Mouse (Mus musculus): ENCODE results near the gene Bcl3. TPM values are rescaled to one million over a fixed set of nuclear protein-coding genes. Genes with fewer than 3 reads are reported as not detected.
A peak's percentile ranks its signal among the peaks of the same experiment; 100 is the strongest.
"Not testable (repeated sequence)": the region's sequence is repeated elsewhere in the genome, so short reads cannot be mapped to it uniquely, and the experiment has no call there.

Gene Bcl3
- polyA plus RNA-seq, 1 experiment = 226 TPM

GRCm38 (mm10) chr7:19792701-19793630, 29.6 kb downstream of the Bcl3 start:
- Histone ChIP-seq H3K4me1 (ENCODE audit: control insufficient read depth, insufficient read depth, insufficient read length, low read length) (peaks cover 13% of the 10 kb centered on the region), H3K27me3 (ENCODE audit: control insufficient read depth, insufficient read depth, low read length) (no peaks in the 10 kb centered on the region), H3K36me3 (ENCODE audit: control insufficient read depth, insufficient read depth, low read length) (peaks cover 25% of the 10 kb centered on the region), H3K27ac (ENCODE audit: insufficient read depth, low read depth, low read length) (peak overlapping the region; percentile 87), H3K4me3 (ENCODE audit: low read depth, low read length) (no peak overlapping the region)
- 33% methylated on average over 19 of the region's 19 CpGs for WGBS
- TF ChIP-seq CTCF (IDR thresholded peaks at IDR 0.05; ENCODE audit: extremely low read depth, insufficient read length, insufficient replicate concordance, low read depth, low read length) (no peak), POLR2A (IDR thresholded peaks at IDR 0.05; ENCODE audit: low read depth, low read length) (no peak)

- H3K36me3 ChIP-seq (ENCODE audit: control insufficient read depth, insufficient read depth, low read length) = peaks cover 33% of the 10 kb centered on the region
- H3K4me1 ChIP-seq (ENCODE audit: control insufficient read depth, insufficient read depth, insufficient read length, low read length) = peaks cover 13% of the 10 kb centered on the region
- 86% methylated on average over 2 of the region's 2 CpGs for WGBS
Observed at GRCm38 (mm10) chr7:19791504-19791903, 31.1 kb downstream of the Bcl3 start.

GRCm38 (mm10) chr7:19789904-19790347, 32.6 kb downstream of the Bcl3 start:
- Histone ChIP-seq H3K27ac (ENCODE audit: insufficient read depth, low read depth, low read length) (no peak overlapping the region), H3K4me3 (ENCODE audit: low read depth, low read length) (peak overlapping the region; percentile 40), H3K36me3 (ENCODE audit: control insufficient read depth, insufficient read depth, low read length) (peaks cover 36% of the 10 kb centered on the region), H3K27me3 (ENCODE audit: control insufficient read depth, insufficient read depth, low read length) (no peaks in the 10 kb centered on the region), H3K4me1 (ENCODE audit: control insufficient read depth, insufficient read depth, insufficient read length, low read length) (peaks cover 20% of the 10 kb centered on the region)
- TF ChIP-seq POLR2A (IDR thresholded peaks at IDR 0.05; ENCODE audit: low read depth, low read length) = no peak
- peak; percentile 97 for TF ChIP-seq CTCF (IDR thresholded peaks at IDR 0.05; ENCODE audit: extremely low read depth, insufficient read length, insufficient replicate concordance, low read depth, low read length)
- 15% methylated on average over 19 of the region's 19 CpGs for WGBS

More at GRCm38 (mm10) chr7:19791504-19791903, 31.1 kb downstream of the Bcl3 start:
- not testable (repeated sequence) for H3K27me3 ChIP-seq (ENCODE audit: control insufficient read depth, insufficient read depth, low read length); H3K27ac ChIP-seq (ENCODE audit: insufficient read depth, low read depth, low read length); H3K4me3 ChIP-seq (ENCODE audit: low read depth, low read length)

- no peak overlapping the region for H3K27ac ChIP-seq (ENCODE audit: insufficient read depth, low read depth, low read length)
- no peaks in the 10 kb centered on the region for H3K27me3 ChIP-seq (ENCODE audit: control insufficient read depth, insufficient read depth, low read length)
- no peak overlapping the region for H3K4me3 ChIP-seq (ENCODE audit: low read depth, low read length)
- WGBS = 51% methylated on average over 12 of the region's 12 CpGs
- no peak for TF ChIP-seq POLR2A (IDR thresholded peaks at IDR 0.05; ENCODE audit: low read depth, low read length)
- no peak for TF ChIP-seq CTCF (IDR thresholded peaks at IDR 0.05; ENCODE audit: extremely low read depth, insufficient read length, insufficient replicate concordance, low read depth, low read length)
- H3K4me1 ChIP-seq (ENCODE audit: control insufficient read depth, insufficient read depth, insufficient read length, low read length) = peaks cover 12% of the 10 kb centered on the region
- H3K36me3 ChIP-seq (ENCODE audit: control insufficient read depth, insufficient read depth, low read length) = peaks cover 52% of the 10 kb centered on the region
Observed at GRCm38 (mm10) chr7:19785874-19786458, 36.6 kb downstream of the Bcl3 start.

GRCm38 (mm10) chr7:19784764-19785535, 37.6 kb downstream of the Bcl3 start:
- Histone ChIP-seq H3K4me3 (ENCODE audit: low read depth, low read length) (no peak overlapping the region), H3K27ac (ENCODE audit: insufficient read depth, low read depth, low read length) (no peak overlapping the region), H3K27me3 (ENCODE audit: control insufficient read depth, insufficient read depth, low read length) (no peaks in the 10 kb centered on the region), H3K4me1 (ENCODE audit: control insufficient read depth, insufficient read depth, insufficient read length, low read length) (peaks cover 12% of the 10 kb centered on the region), H3K36me3 (ENCODE audit: control insufficient read depth, insufficient read depth, low read length) (peaks cover 57% of the 10 kb centered on the region)
- 39% methylated on average over 11 of the region's 11 CpGs for WGBS
- TF ChIP-seq CTCF (IDR thresholded peaks at IDR 0.05; ENCODE audit: extremely low read depth, insufficient read length, insufficient replicate concordance, low read depth, low read length) (peak; percentile 76; the same call in 1 of the 2 replicates), POLR2A (IDR thresholded peaks at IDR 0.05; ENCODE audit: low read depth, low read length) (no peak)

GRCm38 (mm10) chr7:19783630-19784029, 38.9 kb downstream of the Bcl3 start:
- Histone ChIP-seq H3K27ac (ENCODE audit: insufficient read depth, low read depth, low read length) (peak overlapping the region; percentile 34; the same call in 1 of the 2 replicates), H3K27me3 (ENCODE audit: control insufficient read depth, insufficient read depth, low read length) (no peaks in the 10 kb centered on the region), H3K4me3 (ENCODE audit: low read depth, low read length) (no peak overlapping the region), H3K4me1 (ENCODE audit: control insufficient read depth, insufficient read depth, insufficient read length, low read length) (peaks cover 9% of the 10 kb centered on the region), H3K36me3 (ENCODE audit: control insufficient read depth, insufficient read depth, low read length) (peaks cover 55% of the 10 kb centered on the region)
- TF ChIP-seq POLR2A (IDR thresholded peaks at IDR 0.05; ENCODE audit: low read depth, low read length) = no peak
- TF ChIP-seq CTCF (IDR thresholded peaks at IDR 0.05; ENCODE audit: extremely low read depth, insufficient read length, insufficient replicate concordance, low read depth, low read length) = no peak
- 67% methylated on average over 8 of the region's 8 CpGs for WGBS

All from small intestine, adult 2 months (tissue).